Mouse (Mus musculus) frontal cortex, postnatal 14 days (tissue): ENCODE results near the gene Myh4.
A peak's percentile ranks its signal among the peaks of the same experiment; 100 is the strongest.

Experiments used
- DNase-seq, 2 experiments: peaks; one replicate each; pipeline ENCODE4 v3.0.0; 2022; ENCODE audit warnings: low spot score in 2 of 2

Myh4 gene

GRCm38 (mm10) chr11:67237481-67238079 is at the start of gene Myh4:
TSS of gene Myh4 (plus strand) at chr11:67238029.
- DNase-seq = no peak

- no peak for DNase-seq
These were observed 47.5 kb upstream of the Myh4 start for GRCm38 (mm10) chr11:67190316-67190715.

DNA sequence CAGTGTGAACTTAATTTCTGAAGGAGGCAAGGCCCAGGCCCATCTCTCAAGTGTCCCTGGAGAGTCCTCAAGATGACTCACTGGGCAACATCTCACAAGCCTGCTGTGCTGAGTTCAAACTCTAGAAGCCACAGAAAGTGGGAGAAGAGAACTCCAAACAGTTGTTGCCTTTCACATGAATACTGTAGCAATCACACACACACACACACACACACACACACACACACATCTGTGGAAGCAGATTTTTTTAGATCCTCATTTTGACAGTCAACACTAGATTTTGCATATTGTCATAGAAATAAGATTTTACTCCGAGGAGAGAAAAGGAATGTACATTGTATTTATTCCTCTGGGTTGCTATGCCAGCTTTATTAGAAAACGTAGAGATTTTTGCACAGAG is 47.0 kb upstream of the Myh4 start:
- DNase-seq = no peak

- DNase-seq = no peak
These were observed 46.3 kb upstream of the Myh4 start for GRCm38 (mm10) chr11:67191496-67191895.

GRCm38 (mm10) chr11:67199321-67199720 is 38.5 kb upstream of the Myh4 start:
- no peak for DNase-seq

GRCm38 (mm10) chr11:67199752-67200151 is 38.1 kb upstream of the Myh4 start, which contains the start of gene Myh1:
TSS of gene Myh1 (plus strand) at chr11:67200052.
- DNase-seq = no peak

DNA sequence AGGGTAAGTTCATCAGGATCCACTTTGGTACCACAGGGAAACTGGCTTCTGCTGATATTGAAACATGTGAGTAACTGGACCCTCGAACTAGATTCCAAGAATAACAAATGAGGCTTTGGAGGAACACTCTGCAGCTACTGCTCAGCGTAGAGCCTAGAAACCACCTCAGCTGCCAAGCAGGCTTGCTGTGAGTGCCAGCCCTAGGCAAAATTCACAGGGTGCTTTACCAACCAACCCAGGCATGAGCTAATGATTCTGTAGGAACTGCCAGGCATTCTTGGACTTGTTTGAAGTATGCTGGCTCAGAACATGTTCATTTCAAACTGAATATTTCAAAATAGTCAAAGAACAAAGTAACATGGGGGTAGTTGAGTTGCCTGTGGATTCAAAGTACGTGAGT is 33.1 kb upstream of the Myh4 start:
- no peak for DNase-seq

DNA sequence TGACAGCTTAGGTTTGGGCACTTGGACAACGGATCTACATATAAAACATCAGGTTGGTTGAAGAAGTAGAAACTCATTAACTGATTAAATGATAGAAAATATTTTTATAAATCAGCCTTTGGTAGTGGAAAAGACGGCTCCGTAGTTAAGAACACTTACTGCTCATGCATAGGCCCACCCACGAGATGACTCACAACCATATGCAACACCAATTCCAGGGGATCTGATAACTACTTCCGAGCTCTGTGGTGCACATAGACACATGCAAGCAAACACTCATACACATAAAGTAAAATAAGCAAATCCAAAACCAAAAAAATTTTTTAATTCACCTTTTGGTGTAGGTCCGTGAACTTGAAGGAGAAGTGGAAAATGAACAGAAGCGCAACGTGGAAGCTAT is 16.0 kb upstream of the Myh4 start:
- DNase-seq = no peak

GRCm38 (mm10) chr11:67224466-67224865 is 13.4 kb upstream of the Myh4 start:
- DNase-seq = no peak

GRCm38 (mm10) chr11:67228731-67229130 is 9.1 kb upstream of the Myh4 start:
- DNase-seq = no peak

DNA sequence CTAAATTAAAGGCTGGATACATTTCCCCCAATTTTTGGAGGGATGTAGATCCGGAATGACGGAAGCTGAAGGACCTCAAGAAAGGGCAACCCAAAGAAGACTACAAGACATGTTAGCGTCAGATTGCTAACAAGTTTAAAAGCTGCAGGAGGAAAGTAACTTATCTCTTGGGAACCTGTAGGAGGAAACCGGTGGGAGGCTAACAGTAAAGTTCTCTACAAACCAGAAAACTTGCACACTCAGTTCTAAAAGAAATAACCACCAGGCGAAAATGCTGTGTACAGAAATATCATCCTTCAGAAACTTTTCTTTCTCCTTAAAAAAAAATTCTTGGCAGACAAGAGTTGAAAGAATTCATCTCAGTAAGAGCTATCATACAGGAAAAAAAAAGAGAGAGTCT is 8.7 kb upstream of the Myh4 start:
- no peak for DNase-seq

DNA sequence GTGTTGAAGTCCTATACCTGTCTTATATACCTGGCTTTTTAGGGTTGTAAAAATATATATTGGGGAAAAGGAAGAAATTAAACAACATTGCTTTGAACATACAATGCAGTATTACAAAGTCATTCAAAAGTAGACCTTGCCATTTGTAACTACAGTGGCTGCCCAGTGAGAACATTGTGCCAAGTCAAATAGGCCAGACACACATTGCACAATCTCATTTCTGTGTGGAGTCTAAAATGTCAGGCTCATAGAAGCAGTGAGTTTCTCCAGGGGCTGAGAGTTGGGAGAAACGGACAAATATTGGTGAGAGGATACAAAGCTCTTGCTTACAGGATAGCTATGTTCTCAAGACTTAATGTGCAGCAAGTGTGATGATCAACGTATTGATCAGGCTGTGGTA is 7.9 kb upstream of the Myh4 start:
- no peak for DNase-seq

- peak in 1 of 2 experiments; percentile 38 for DNase-seq
These were observed 2.0 kb upstream of the Myh4 start for GRCm38 (mm10) chr11:67235639-67236358.

DNA sequence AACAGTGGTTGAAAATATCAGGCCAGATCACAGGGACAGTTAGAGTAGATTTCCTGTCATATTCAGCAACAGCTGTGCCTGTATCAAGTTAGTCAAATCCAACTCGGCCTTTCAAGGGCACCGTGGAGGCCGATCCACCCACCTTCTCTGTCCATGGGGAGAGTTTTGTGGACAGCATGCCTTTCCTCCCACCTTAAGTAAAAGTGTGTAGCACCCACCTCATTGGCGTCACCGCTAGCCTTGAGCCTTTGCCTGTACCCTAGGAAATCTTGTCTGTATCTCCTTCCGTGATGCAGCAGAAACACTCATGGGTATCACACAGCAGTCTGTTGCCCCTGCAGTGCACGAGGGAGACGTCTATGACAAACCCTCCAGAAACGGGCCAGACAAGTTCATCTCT is 1.0 kb upstream of the Myh4 start:
- no peak for DNase-seq

DNA sequence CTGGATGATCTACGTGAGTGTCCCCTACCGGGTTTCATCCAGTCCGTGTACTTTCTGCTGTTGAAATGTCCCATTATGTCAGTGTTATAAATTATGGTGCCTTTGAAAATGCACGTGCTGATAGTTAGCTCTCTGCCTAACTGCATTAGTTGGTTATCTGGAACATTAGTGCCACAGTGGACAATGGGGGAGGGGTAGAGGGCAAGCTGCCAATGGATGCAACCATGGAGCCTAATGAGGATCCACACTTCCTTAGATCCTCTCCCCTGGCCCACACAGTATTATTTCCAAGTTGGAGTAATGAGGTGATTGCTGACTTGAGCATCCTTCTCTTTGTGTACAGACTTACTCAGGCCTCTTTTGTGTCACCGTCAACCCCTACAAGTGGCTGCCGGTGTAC is 3.2 kb downstream of the Myh4 start:
- no peak for DNase-seq

- peak in 1 of 2 experiments; percentile 22 for DNase-seq
These were observed 15.9 kb downstream of the Myh4 start for GRCm38 (mm10) chr11:67253691-67254090.

DNA sequence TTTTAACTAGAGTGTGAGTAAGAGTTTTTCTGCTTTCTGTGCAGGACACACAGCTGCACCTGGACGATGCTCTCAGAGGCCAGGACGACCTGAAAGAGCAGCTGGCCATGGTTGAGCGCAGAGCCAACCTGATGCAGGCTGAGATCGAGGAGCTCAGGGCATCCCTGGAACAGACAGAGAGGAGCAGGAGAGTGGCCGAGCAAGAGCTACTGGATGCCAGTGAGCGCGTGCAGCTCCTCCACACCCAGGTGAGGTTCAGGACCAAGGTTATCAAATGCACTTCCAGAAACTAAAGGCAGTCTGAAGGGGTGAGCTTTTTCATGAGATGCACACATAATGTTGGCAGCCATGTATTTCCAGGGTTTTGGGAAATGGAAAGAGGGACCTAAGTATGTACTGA is 19.2 kb downstream of the Myh4 start:
- no peak for DNase-seq

- no peak for DNase-seq
These were observed 23.1 kb downstream of the Myh4 start for GRCm38 (mm10) chr11:67260956-67261355.

DNA sequence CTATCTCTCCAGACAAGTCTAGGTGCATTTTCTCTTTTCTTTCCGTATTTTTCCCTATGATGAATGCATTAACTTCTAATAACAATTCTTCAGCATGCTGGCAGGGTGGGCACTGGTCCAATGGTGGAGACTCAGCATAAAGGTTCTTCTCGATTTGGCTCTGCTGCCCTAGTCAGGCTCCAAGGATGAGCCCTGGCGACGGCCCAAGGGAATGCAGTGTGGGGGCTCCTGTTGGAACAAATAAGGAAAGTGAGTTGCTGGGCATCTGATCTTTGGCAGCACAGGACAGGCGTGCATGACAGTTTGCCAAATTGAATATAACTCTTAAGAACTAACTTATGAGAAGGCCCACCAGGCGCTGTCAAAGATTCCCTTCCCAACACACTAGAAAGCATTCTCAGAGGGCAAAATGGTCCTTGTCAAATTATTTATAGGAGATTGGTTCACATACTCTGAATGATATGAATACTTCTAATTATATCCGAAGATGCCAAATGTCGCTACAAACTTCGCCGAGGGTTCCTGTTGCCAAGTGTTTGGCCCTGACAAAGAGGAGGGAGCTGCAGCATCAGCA is 38.9 kb downstream of the Myh4 start, which contains the start of gene Myh8:
Gene Myh8 (plus strand): TSS at position 524 of the 574 bp plus-strand sequence.
- DNase-seq = no peak

DNA sequence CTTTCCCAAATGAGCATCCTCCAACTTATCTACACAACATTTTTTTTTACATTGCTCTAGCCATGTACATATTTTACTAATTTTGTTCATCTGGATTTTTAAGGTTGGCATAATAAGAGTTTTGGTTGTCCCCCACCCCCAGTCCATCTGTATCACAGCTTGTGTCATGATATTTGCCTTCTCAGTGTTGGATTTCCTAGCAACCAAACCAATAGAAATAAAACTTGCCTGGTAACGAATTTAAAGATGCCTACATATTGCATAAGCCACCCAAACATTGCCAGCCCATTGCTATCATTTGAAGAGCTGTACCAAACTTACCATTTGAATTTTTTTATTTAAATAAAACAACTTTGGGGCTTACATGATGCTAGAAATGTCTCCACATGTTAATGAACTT is 55.6 kb downstream of the Myh4 start:
- DNase-seq = no peak
